Mouse (Mus musculus) layer of hippocampus, postnatal 14 days (tissue): Measurements from ENCODE around the gene Rgl2. TPM values are rescaled to one million over a fixed set of nuclear protein-coding genes. Genes with fewer than 3 reads are reported as not detected.
"Not testable (repeated sequence)": the region's sequence is repeated elsewhere in the genome, so short reads cannot be mapped to it uniquely, and the experiment has no call there.

ENCODE experiments used
- DNase-seq, 2 experiments: peaks; one replicate each; pipeline ENCODE4 v3.0.0; 2021 to 2022; ENCODE audit warnings: low spot score in 2 of 2, mixed read lengths in 1 of 2
- long read RNA-seq, 2 experiments: library from polyadenylated mRNA; stranded (forward); transcript quantifications; one replicate each; pipeline ENCODE4 v2.0.0; 2021
- total RNA-seq, 2 experiments: library from RNA; stranded (reverse); gene quantifications; 2 replicates each; pipeline ENCODE4 v1.2.3; 2021

Gene Rgl2
- total RNA-seq = 10 to 100 TPM; 67.0 to 68.9 TPM
- long read RNA-seq, experiment 1, transcript Rgl2-201 (18 exons, 3,252 nt) = major isoform, 7 of 35 reads
- long read RNA-seq, experiment 1, partial matches to known transcripts = 10 of 35 reads
- long read RNA-seq, experiment 1, other reads (novel, unspliced or antisense) = 17 of 35 reads
- long read RNA-seq, experiment 2, transcript Rgl2-201 (18 exons, 3,252 nt) = major isoform, 5 of 34 reads
- long read RNA-seq, experiment 2, partial matches to known transcripts = 11 of 34 reads
- long read RNA-seq, experiment 2, other reads (novel, unspliced or antisense) = 17 of 34 reads

DNA sequence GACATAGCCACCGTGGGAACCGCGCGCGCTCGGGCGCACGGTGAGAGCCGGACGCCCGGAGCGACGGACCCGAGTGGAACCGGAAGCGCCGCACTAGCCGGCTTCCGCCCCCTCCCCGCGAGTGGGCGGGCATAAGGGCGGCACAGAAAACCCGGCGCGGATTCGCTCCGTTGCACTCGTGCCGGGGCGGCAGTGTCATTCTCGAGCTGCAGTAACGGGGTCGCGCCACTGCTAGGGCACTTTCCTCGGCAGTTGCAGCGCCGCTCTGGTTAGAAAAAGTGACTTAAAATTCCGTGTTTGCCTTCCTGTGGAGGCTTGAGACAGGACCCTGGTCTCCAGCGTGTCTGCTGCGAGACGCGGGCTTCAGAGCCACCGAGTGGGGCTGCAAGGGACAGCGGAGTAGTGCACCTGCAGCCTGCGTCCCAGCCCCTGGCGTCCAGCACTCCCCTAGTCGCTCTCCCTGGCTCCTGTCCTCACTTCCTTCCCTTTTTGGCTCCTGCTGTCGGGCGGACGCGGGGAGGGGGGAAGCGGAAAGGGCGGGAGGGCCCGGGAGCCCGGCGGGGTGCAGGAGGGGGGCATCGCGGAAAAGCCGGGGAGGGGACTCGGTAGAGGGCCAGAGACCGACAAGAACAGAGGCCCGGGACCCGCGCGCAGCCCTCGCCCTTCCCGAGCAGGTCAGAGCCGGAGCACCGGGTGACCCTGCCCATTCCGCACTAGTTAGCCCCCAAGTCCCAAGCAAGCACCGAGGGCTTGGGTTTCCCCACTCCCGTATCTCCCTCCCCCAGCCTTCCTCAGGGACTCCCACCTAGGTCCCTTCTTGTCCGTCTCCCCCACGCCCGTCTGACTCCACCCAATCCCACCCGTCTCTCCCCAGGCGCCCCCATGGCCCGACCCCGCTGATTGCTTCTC lies at the start of gene Rgl2:
TSS of gene Rgl2 (plus strand) at position 173 of the 909 bp plus-strand sequence.
- peak; percentile 93 to 94 for DNase-seq

- DNase-seq = not testable (repeated sequence)
Observed at GRCm38 (mm10) chr17:33884320-33884719, 45.0 kb upstream of the Rgl2 start.

GRCm38 (mm10) chr17:33887802-33888201 lies 41.5 kb upstream of the Rgl2 start:
- DNase-seq = not testable (repeated sequence)

- DNase-seq = not testable (repeated sequence)
Observed at GRCm38 (mm10) chr17:33888230-33888629, 41.1 kb upstream of the Rgl2 start.

DNA sequence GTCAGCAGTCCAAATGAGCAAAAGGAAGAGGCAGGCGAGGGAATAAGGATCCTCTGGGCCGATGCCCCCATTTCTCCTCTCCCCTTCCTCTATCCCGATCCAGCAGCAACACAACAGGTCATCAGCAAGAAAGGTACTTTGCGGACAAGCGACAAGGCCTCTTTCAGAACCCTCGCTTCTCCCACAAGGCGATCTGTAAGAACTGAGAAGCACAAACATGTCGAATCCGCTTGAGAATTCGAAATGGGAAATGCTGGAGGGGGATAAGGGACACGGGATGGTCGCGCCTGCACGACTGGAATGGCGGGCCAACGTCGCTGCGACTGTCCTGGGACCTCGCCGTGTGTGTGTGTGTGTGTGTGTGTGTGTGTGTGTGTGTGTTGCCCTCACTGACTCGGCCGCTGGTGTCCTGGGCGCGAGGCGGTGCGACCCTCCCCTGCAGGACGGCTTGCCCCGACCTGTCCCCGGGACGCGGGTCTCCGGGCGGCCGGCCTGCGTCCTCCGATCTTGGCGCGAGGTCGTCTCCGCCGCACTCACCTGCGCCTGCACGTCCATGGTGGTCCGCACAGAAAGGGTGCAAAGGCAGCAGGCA lies 39.3 kb upstream of the Rgl2 start:
- not testable (repeated sequence) for DNase-seq

- DNase-seq = peak; percentile 100
Observed at GRCm38 (mm10) chr17:33890533-33891059, 38.7 kb upstream of the Rgl2 start, which contains the start of gene Kifc1. Kifc1 (minus strand) TSS chr17:33890661.

DNA sequence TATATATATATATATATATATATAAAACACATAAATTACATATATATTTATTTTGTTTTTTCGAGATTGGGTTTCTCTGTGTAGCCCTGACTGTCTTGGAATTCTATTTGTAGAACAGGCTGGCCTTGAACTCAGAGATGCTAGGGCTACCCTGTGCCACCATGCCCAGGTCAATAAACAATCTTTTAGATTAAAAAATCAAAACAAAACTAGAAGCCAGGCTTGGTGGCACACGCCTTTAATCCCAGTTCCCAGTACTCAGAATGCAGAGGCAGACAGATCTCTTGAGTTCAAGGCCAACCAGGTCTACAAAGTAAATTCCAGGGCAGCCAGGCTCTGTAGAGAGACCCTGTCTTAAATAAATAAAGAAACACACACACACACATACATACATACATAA lies 38.0 kb upstream of the Rgl2 start:
- DNase-seq = no peak

- not testable (repeated sequence) for DNase-seq
Observed at GRCm38 (mm10) chr17:33891892-33892291, 37.5 kb upstream of the Rgl2 start.

GRCm38 (mm10) chr17:33892429-33892828 lies 36.9 kb upstream of the Rgl2 start:
- no peak for DNase-seq

DNA sequence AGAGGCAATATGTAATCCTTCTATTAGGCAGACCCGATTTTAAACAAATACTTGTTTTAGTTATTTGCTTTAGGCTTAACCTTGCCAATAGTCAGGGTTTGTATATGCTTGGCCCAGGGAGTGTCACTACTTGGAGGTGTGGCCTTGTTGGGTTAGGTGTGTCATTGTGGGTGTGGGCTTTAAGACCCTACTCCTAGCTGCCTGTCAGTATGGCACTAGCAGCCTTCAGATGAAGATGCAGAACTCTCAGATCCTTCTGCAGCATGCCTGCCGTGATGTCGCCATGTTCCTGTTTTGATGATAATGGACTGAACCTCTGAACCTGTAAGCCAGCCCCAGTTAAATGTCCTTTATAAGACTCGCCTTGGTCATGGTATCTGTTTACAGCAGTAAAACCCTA lies 36.3 kb upstream of the Rgl2 start:
- DNase-seq = not testable (repeated sequence)

- no peak for DNase-seq
Observed at GRCm38 (mm10) chr17:33897114-33897794, 32.1 kb upstream of the Rgl2 start.

- DNase-seq = not testable (repeated sequence)
Observed at GRCm38 (mm10) chr17:33898193-33898592, 31.1 kb upstream of the Rgl2 start.

DNA sequence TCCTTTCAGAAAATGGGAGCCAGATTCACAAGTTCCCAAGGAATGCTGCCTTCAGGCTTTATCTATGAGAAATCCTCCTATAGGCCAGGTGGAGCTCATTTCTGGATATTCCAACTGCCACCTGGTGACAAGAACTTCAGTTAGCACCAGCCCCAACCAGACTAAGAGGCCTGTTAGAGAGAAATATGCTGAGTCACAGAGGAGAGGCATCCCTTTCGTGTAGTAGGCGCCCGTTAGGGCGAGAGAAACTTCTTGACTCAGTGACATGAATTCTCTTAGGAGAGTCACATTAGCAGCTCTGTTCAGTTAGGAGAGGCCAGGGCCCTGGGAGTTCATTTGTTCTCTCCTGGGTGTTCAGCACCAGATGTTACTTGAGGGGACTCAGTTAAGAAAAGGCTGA lies 29.7 kb upstream of the Rgl2 start:
- no peak for DNase-seq

GRCm38 (mm10) chr17:33900281-33900988 lies 28.9 kb upstream of the Rgl2 start:
- DNase-seq = no peak

- DNase-seq = no peak
Observed at GRCm38 (mm10) chr17:33900989-33901314, 28.4 kb upstream of the Rgl2 start.

- DNase-seq = no peak
Observed at GRCm38 (mm10) chr17:33901653-33902052, 27.7 kb upstream of the Rgl2 start.

GRCm38 (mm10) chr17:33902079-33902478 lies 27.3 kb upstream of the Rgl2 start:
- DNase-seq = no peak

- no peak for DNase-seq
Observed at GRCm38 (mm10) chr17:33902491-33902890, 26.9 kb upstream of the Rgl2 start.

GRCm38 (mm10) chr17:33903911-33904651 lies 25.3 kb upstream of the Rgl2 start:
- DNase-seq = not testable (repeated sequence)

- DNase-seq = not testable (repeated sequence)
Observed at GRCm38 (mm10) chr17:33904835-33905234, 24.5 kb upstream of the Rgl2 start, which contains the start of gene Platr17. Platr17 (plus strand) TSS chr17:33905135.
